Mouse (Mus musculus) heart, postnatal 0 days (tissue): ENCODE measurements around the gene Fbxo47. TPM values are rescaled to one million over a fixed set of nuclear protein-coding genes. Genes with fewer than 3 reads are reported as not detected.

Experiments
- ATAC-seq: fragments of 200-750 bp; cut with Nextera tagmentation; 2 replicates; pipeline ENCODE4 v1.8.0; 2017; ENCODE audit warnings: low read depth, moderate number of reproducible peaks, moderate library complexity; ENCODE audit not compliant: insufficient read depth
- DNase-seq: peaks from one replicate; pipeline ENCODE4 v3.0.0-alpha.2; 2016; ENCODE audit warnings: low spot score
- H3K27ac ChIP-seq: fragments of 300-500 bp; sonication (generic); 2 replicates; pipeline ENCODE4 v1.5.1; 2014; ENCODE audit warnings: low read depth, mild to moderate bottlenecking
- H3K27me3 ChIP-seq: fragments of 300-500 bp; sonication (generic); 2 replicates; pipeline ENCODE4 v1.6.1; 2014; ENCODE audit warnings: low read length, mixed read lengths; ENCODE audit not compliant: control insufficient read depth, insufficient read depth
- H3K36me3 ChIP-seq: fragments of 300-500 bp; sonication (generic); replicated peaks from 2 replicates; pipeline ENCODE4 v1.6.1; 2014; ENCODE audit warnings: low read length, mixed read lengths; ENCODE audit not compliant: control insufficient read depth, insufficient read depth
- H3K4me1 ChIP-seq: fragments of 300-500 bp; sonication (generic); 2 replicates; pipeline ENCODE4 v1.6.1; 2014; ENCODE audit warnings: antibody characterized with exemption; ENCODE audit not compliant: control insufficient read depth, insufficient read depth
- H3K4me2 ChIP-seq: fragments of 300-500 bp; sonication (generic); 2 replicates; pipeline ENCODE4 v1.6.1; 2014; ENCODE audit warnings: low read depth, mild to moderate bottlenecking, low read length, moderate library complexity
- H3K4me3 ChIP-seq: fragments of 300-500 bp; sonication (generic); 2 replicates; pipeline ENCODE4 v1.5.1; 2014; ENCODE audit warnings: low read depth, low read length
- H3K9ac ChIP-seq: fragments of 300-500 bp; sonication (generic); replicated peaks from 2 replicates; pipeline ENCODE4 v1.6.1; 2014; ENCODE audit warnings: low read depth, low read length, mixed read lengths
- H3K9me3 ChIP-seq: fragments of 300-500 bp; sonication (generic); replicated peaks from 2 replicates; pipeline ENCODE4 v1.6.1; 2016; ENCODE audit warnings: low read length; ENCODE audit not compliant: control insufficient read depth
- CTCF ChIP-seq: IDR thresholded peaks from 2 replicates; pipeline ENCODE4 v1.5.1; 2016; ENCODE audit warnings: antibody characterized with exemption, control low read depth, low read depth
- EP300 ChIP-seq: IDR thresholded peaks from 2 replicates; pipeline ENCODE4 v1.6.1; 2016; ENCODE audit warnings: antibody characterized with exemption, low read depth
- WGBS: fragments of 180-500 bp; shearing (Covaris S2); extraction: QIAGEN DNeasy Blood & Tissue Kit; methylation state at CpG from one replicate; pipeline ENCODE4 v1.1.7; 2014; 5-methylcytosine and 5-hydroxymethylcytosine counted together
- polyA plus RNA-seq: library from polyadenylated mRNA; unstranded; fragments of >200 nt; fragmentation: Nextera tagmentation; extraction: Ambion mirVana; gene quantifications from 2 replicates; pipeline ENCODE4 v1.2.1, GENCODE M21; 2015
- total RNA-seq: library from RNA; depleted of rRNA; stranded (reverse); fragments of >200 nt; gene quantifications from 2 replicates; pipeline ENCODE4 v1.2.3, GENCODE M21; 2014; ENCODE audit warnings: low replicate concordance

Fbxo47 gene
- total and polyA plus RNA-seq, 2 experiments from 2014 or later, result 0.63 to 9.9 TPM

DNA sequence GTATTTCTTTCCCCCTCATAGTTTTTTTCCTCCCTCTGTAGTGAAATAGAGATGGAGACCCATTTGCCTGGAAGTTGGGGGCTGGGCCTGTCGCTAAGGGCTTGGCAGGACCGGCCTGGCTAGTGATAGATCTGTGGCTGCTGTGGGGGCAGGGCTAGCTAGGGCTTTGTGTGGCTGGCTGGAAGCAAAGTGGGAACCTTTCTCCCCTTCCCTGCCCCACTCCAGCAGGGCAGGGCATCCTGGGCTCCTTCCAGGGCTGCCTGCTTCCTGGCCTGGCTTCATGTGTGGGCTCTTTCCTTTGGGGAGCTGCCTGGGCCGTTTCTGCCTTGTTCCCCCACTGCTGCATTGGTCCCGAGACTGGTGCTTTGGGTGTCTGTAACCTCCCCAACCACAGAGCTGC is 65.4 kb downstream of the Fbxo47 start:
- Histone ChIP-seq H3K4me2 (no peak overlapping the region), H3K9ac (no peak overlapping the region)

DNA sequence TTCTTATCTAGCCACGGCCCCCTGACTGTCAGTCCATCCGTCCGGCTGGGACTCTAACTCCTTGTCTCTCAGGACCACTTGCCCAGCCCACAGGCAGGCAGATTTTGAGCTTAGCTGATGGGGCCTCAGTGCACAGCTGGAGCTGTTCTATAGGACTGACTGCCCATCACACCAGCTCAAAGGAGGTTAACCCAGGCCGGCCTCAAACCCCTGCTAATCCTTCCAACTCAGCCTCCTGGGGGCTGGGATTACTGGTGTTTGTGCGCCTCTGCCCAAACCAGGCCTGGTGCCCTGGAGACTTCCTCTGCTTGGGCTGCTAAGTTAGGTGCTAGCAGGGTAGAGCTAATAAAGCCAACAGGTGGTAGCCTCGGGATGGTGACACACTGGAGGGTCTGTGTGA is 66.0 kb downstream of the Fbxo47 start:
- Histone ChIP-seq H3K4me3 (no peak overlapping the region), H3K27ac (peak overlapping the region; percentile 71), H3K4me1 (peaks cover 54% of the 10 kb centered on the region), H3K27me3 (no peaks in the 10 kb centered on the region), H3K9me3 (no peaks in the 10 kb centered on the region), H3K36me3 (peaks cover 27% of the 10 kb centered on the region), H3K9ac (no peak overlapping the region), H3K4me2 (no peak overlapping the region)
- DNase-seq (no peak), ATAC-seq (no peak)
- WGBS, result 69% methylated on average over 6 of the region's 6 CpGs
- no peak for TF ChIP-seq EP300
- TF ChIP-seq CTCF, result no peak

More for the DNA sequence above, 65.4 kb downstream of the Fbxo47 start:
- ATAC-seq (0 out of 2 replicates have a peak, but pooled peaks have one; percentile 25), DNase-seq (no peak)
- Histone ChIP-seq H3K36me3 (peaks cover 23% of the 10 kb centered on the region), H3K27me3 (no peaks in the 10 kb centered on the region), H3K9me3 (no peaks in the 10 kb centered on the region), H3K4me3 (no peak overlapping the region), H3K4me1 (peaks cover 51% of the 10 kb centered on the region), H3K27ac (peak overlapping the region; percentile 71)
- WGBS, result 23% methylated on average over 4 of the region's 4 CpGs
- TF ChIP-seq EP300, result no peak
- TF ChIP-seq CTCF, result no peak

GRCm38 (mm10) chr11:97817379-97817778 is 66.6 kb downstream of the Fbxo47 start:
- DNase-seq, result no peak
- TF ChIP-seq EP300 (no peak), CTCF (no peak)
- H3K36me3 ChIP-seq, result peaks cover 26% of the 10 kb centered on the region

GRCm38 (mm10) chr11:97816916-97817315 is 67.0 kb downstream of the Fbxo47 start:
- no peak overlapping the region for H3K4me3 ChIP-seq
- WGBS, result 38% methylated on average over 9 of the region's 9 CpGs
- H3K27me3 ChIP-seq, result no peaks in the 10 kb centered on the region
- TF ChIP-seq EP300, result no peak
- TF ChIP-seq CTCF, result no peak
- no peak for DNase-seq
- H3K27ac ChIP-seq, result peak overlapping the region; percentile 37
- no peaks in the 10 kb centered on the region for H3K9me3 ChIP-seq
- no peak overlapping the region for H3K4me2 ChIP-seq
- H3K36me3 ChIP-seq, result peaks cover 26% of the 10 kb centered on the region
- peaks cover 62% of the 10 kb centered on the region for H3K4me1 ChIP-seq
- H3K9ac ChIP-seq, result 0 out of 2 replicates have a peak overlapping the region, but pooled peaks have one; percentile 45
- ATAC-seq, result no peak

More at GRCm38 (mm10) chr11:97817379-97817778, 66.6 kb downstream of the Fbxo47 start:
- Histone ChIP-seq H3K4me2 (no peak overlapping the region), H3K27ac (peak overlapping the region; percentile 63), H3K27me3 (no peaks in the 10 kb centered on the region), H3K4me3 (no peak overlapping the region), H3K9me3 (no peaks in the 10 kb centered on the region), H3K4me1 (peaks cover 59% of the 10 kb centered on the region), H3K9ac (peak overlapping the region; percentile 45; the same call in 1 of the 2 replicates)
- peak; percentile 64 for ATAC-seq
- 18% methylated on average over 5 of the region's 5 CpGs for WGBS

DNA sequence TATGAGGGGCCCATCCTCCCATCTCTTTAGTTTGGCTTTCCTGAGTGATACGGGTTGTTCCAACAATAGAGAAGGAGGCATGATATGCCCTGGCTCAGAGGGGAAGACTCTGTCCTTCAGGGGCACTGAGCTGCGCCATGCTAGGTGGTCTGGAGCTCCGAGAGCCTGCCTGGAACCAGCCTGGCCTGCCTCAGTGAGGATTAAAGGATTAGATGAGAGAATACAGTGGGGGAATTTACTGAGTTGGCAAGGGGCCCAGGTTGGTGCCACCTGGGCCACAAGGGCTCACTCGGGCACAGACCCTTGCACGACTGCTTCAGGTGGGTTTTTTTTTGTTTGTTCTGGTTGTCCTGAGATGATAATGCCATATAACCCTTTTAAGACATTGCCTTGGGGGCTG is 67.8 kb downstream of the Fbxo47 start:
- Histone ChIP-seq H3K9ac (no peak overlapping the region), H3K9me3 (no peaks in the 10 kb centered on the region), H3K27me3 (no peaks in the 10 kb centered on the region), H3K36me3 (peaks cover 26% of the 10 kb centered on the region), H3K27ac (no peak overlapping the region), H3K4me3 (no peak overlapping the region), H3K4me2 (no peak overlapping the region), H3K4me1 (peaks cover 67% of the 10 kb centered on the region)
- TF ChIP-seq EP300 (no peak), CTCF (no peak)
- DNase-seq (no peak), ATAC-seq (no peak)
- 73% methylated on average over 5 of the region's 5 CpGs for WGBS

GRCm38 (mm10) chr11:97815736-97816135 is 68.2 kb downstream of the Fbxo47 start:
- no peaks in the 10 kb centered on the region for H3K9me3 ChIP-seq
- H3K4me3 ChIP-seq, result no peak overlapping the region
- H3K4me2 ChIP-seq, result no peak overlapping the region
- no peaks in the 10 kb centered on the region for H3K27me3 ChIP-seq
- ATAC-seq, result no peak
- TF ChIP-seq CTCF (no peak), EP300 (no peak)
- H3K4me1 ChIP-seq, result peaks cover 66% of the 10 kb centered on the region
- H3K27ac ChIP-seq, result no peak overlapping the region
- WGBS, result 77% methylated on average over 11 of the region's 11 CpGs
- peaks cover 26% of the 10 kb centered on the region for H3K36me3 ChIP-seq
- no peak overlapping the region for H3K9ac ChIP-seq
- DNase-seq, result no peak
